Comparison of ENCODE assay signal across 9 mouse cellular contexts in genomic region chr10:81016645-81017044, GRCm38 (mm10). TPM values are rescaled to one million over a fixed set of nuclear protein-coding genes. Genes with fewer than 3 reads are reported as not detected.
DNase-seq lines count a peak whose midpoint lies in the region; ATAC-seq and TF ChIP-seq lines count a peak whose summit lies in the region.
"Had no signal": no experiment of that assay in that cellular context is flagged by ENCODE, and none has a peak within 500 bp of the region (broad histone marks: within the 10 kb centered on the region; RNA-seq: fewer than 3 reads in every experiment).

No protein-coding gene starts in this region.

- H3K4me1 ChIP-seq in kidney, embryonic 16.5 days (ENCODE audit: insufficient read depth, low read length) = peaks cover 8% of the 10 kb centered on the region; the same call in 1 of the 2 replicates
- H3K4me1 ChIP-seq in liver, adult 2 months (ENCODE audit: control insufficient read depth, insufficient read depth, low read length) = 0 out of 2 replicates have a peak, but pooled peaks cover 3% of the 10 kb centered on the region

- TF ChIP-seq CTCF in liver, adult 2 months (IDR thresholded peaks at IDR 0.05; ENCODE audit: low read depth, low read length) = peak; percentile 86

- TF ChIP-seq POLR2A in liver, adult 2 months (IDR thresholded peaks at IDR 0.05; ENCODE audit: extremely low read depth, insufficient read depth, low read length) = no peak

- H3K36me3 ChIP-seq in kidney, embryonic 16.5 days (ENCODE audit: insufficient read depth, low read length) = no peaks in the 10 kb centered on the region
- no peaks in the 10 kb centered on the region for H3K36me3 ChIP-seq in liver, adult 2 months (ENCODE audit: control insufficient read depth, insufficient read depth, low read length)
- H3K36me3 ChIP-seq: liver, embryonic 15.5 days had no signal

- 10% methylated on average over 7 of the region's 7 CpGs for WGBS in kidney, embryonic 16.5 days
- WGBS in liver, adult 2 months = 10% methylated on average over 7 of the region's 7 CpGs

- no peak overlapping the region for H3K9ac ChIP-seq in kidney, embryonic 16.5 days (replicated peaks; ENCODE audit: low read length)
- no peak overlapping the region for H3K9ac ChIP-seq in liver, adult 2 months (ENCODE audit: low read depth, low read length)
- H3K9ac ChIP-seq: liver, embryonic 15.5 days had no signal

- H3K27me3 ChIP-seq in kidney, embryonic 16.5 days (ENCODE audit: insufficient read depth, low read length) = 0 out of 2 replicates have a peak, but pooled peaks cover 6% of the 10 kb centered on the region
- no peaks in the 10 kb centered on the region for H3K27me3 ChIP-seq in liver, adult 2 months (ENCODE audit: control insufficient read depth, insufficient read depth, low read length)

- H3K9me3 ChIP-seq in kidney, embryonic 16.5 days (ENCODE audit: low read length) = no peaks in the 10 kb centered on the region
- H3K9me3 ChIP-seq: liver, embryonic 15.5 days had no signal

- no peak overlapping the region for H3K4me2 ChIP-seq in kidney, embryonic 16.5 days (replicated peaks; ENCODE audit: low read depth, low read length)
- H3K4me2 ChIP-seq: liver, embryonic 15.5 days had no signal

- no peak for ATAC-seq in kidney, embryonic 16.5 days (ENCODE audit: low FRiP score, low TSS enrichment)
- ATAC-seq in activated CD4-positive, CD25-positive, alpha-beta regulatory T cell, adult 4 months = peak; percentile 34
- ATAC-seq in megakaryocyte-erythroid progenitor cell, adult 5-6 weeks (replicated peaks; ENCODE audit: low FRiP score, low TSS enrichment, poor library complexity, severe bottlenecking) = no peak

- H3K4me3 ChIP-seq in kidney, embryonic 16.5 days (ENCODE audit: low read length) = no peak overlapping the region
- no peak overlapping the region for H3K4me3 ChIP-seq in liver, adult 2 months (ENCODE audit: insufficient read depth, low read depth, low read length)
- H3K4me3 ChIP-seq: liver, embryonic 15.5 days had no signal

- H3K27ac ChIP-seq in kidney, embryonic 16.5 days (ENCODE audit: low read length) = no peak overlapping the region
- no peak overlapping the region for H3K27ac ChIP-seq in liver, adult 2 months (replicated peaks; ENCODE audit: insufficient read depth, low read depth, low read length)
- H3K27ac ChIP-seq: liver, embryonic 15.5 days had no signal

- DNase-seq in kidney, adult 11 months = peak; percentile 34
- DNase-seq in CD4-positive, CD25-positive, alpha-beta regulatory T cell, adult 2 months (ENCODE audit: low read depth, low spot score) = peak; percentile 86
- DNase-seq in embryo, embryonic 11.5 days (ENCODE audit: low read depth, low spot score) = peak; percentile 46
- peak; percentile 15 for DNase-seq in liver, adult 2 months (ENCODE audit: extremely low read depth, low read depth, low spot score)
- peak; percentile 45 to 80 for DNase-seq in spleen, adult 18-20 months

- H3K79me2 ChIP-seq in liver, adult 2 months (ENCODE audit: control insufficient read depth, insufficient read depth, low read length) = no peaks in the 10 kb centered on the region

RNA-seq across cellular contexts. Expression of gene Gng7, which starts 1.9 kb away (rescaled TPM):
- 6.6 and 6.7 TPM in 2 replicates for polyA plus RNA-seq in kidney, embryonic 16.5 days (2015; fragmentation: Nextera tagmentation; extraction: Ambion mirVana)
- not detected for polyA plus RNA-seq in activated CD4-positive, CD25-positive, alpha-beta regulatory T cell, adult 4 months (2017; shearing (Covaris generic))
- total RNA-seq in liver, adult 2 months (2014; rRNA removed) = 0.09 and 0.13 TPM in 2 replicates
- 0.65 TPM in 2 replicates for polyA plus RNA-seq in liver, adult 2 months (2012; rRNA removed)
- 1.5 and 3.6 TPM in 2 replicates for total RNA-seq in megakaryocyte-erythroid progenitor cell, adult 5-6 weeks (2014; fragmentation: Nextera tagmentation)
- 0.14 and 0.46 TPM in 2 replicates for total RNA-seq in megakaryocyte-erythroid progenitor cell, adult 5-6 weeks (2017)

RNA-seq across cellular contexts. Expression of gene Diras1, which starts 8.8 kb away (rescaled TPM):
- 0.11 and 0.41 TPM in 2 replicates for polyA plus RNA-seq in kidney, embryonic 16.5 days (2015; fragmentation: Nextera tagmentation; extraction: Ambion mirVana)
- polyA plus RNA-seq in activated CD4-positive, CD25-positive, alpha-beta regulatory T cell, adult 4 months (2017; shearing (Covaris generic)) = under 1 TPM in 1 of 2 experiments, not detected in 1; 0.11 TPM
- total RNA-seq in liver, adult 2 months (2014; rRNA removed) = 0.07 TPM in 1 of 2 replicates, not detected in the other
- polyA plus RNA-seq in liver, adult 2 months (2012; rRNA removed) = not detected in 2 replicates
- total RNA-seq in megakaryocyte-erythroid progenitor cell, adult 5-6 weeks (2014; fragmentation: Nextera tagmentation) = not detected in 2 replicates
- total RNA-seq in megakaryocyte-erythroid progenitor cell, adult 5-6 weeks (2017) = not detected in 2 replicates

RNA-seq across cellular contexts. Expression of gene Slc39a3, which starts 20.6 kb away (rescaled TPM):
- polyA plus RNA-seq in kidney, embryonic 16.5 days (2015; fragmentation: Nextera tagmentation; extraction: Ambion mirVana) = 19.6 and 19.9 TPM in 2 replicates
- polyA plus RNA-seq in activated CD4-positive, CD25-positive, alpha-beta regulatory T cell, adult 4 months (2017; shearing (Covaris generic)) = 1 to 10 TPM; 3.2 to 4.0 TPM
- total RNA-seq in liver, adult 2 months (2014; rRNA removed) = 6.1 and 6.9 TPM in 2 replicates
- polyA plus RNA-seq in liver, adult 2 months (2012; rRNA removed) = 13.2 and 14.1 TPM in 2 replicates
- 7.0 TPM in 2 replicates for total RNA-seq in megakaryocyte-erythroid progenitor cell, adult 5-6 weeks (2014; fragmentation: Nextera tagmentation)
- total RNA-seq in megakaryocyte-erythroid progenitor cell, adult 5-6 weeks (2017) = 3.4 and 7.2 TPM in 2 replicates

RNA-seq across cellular contexts. Expression of gene Sgta, which starts 43.3 kb away (rescaled TPM):
- 244 and 250 TPM in 2 replicates for polyA plus RNA-seq in kidney, embryonic 16.5 days (2015; fragmentation: Nextera tagmentation; extraction: Ambion mirVana)
- 10 to 100 TPM; 54.7 to 68.3 TPM for polyA plus RNA-seq in activated CD4-positive, CD25-positive, alpha-beta regulatory T cell, adult 4 months (2017; shearing (Covaris generic))
- total RNA-seq in liver, adult 2 months (2014; rRNA removed) = 43.9 and 53.8 TPM in 2 replicates
- 136 and 146 TPM in 2 replicates for polyA plus RNA-seq in liver, adult 2 months (2012; rRNA removed)
- 59.4 and 61.4 TPM in 2 replicates for total RNA-seq in megakaryocyte-erythroid progenitor cell, adult 5-6 weeks (2014; fragmentation: Nextera tagmentation)
- total RNA-seq in megakaryocyte-erythroid progenitor cell, adult 5-6 weeks (2017) = 34.2 and 41.6 TPM in 2 replicates

RNA-seq across cellular contexts. Expression of gene Thop1, which starts 53.2 kb away (rescaled TPM):
- 69.6 and 70.0 TPM in 2 replicates for polyA plus RNA-seq in kidney, embryonic 16.5 days (2015; fragmentation: Nextera tagmentation; extraction: Ambion mirVana)
- 1 to 10 TPM; 2.8 to 4.5 TPM for polyA plus RNA-seq in activated CD4-positive, CD25-positive, alpha-beta regulatory T cell, adult 4 months (2017; shearing (Covaris generic))
- 7.4 and 9.3 TPM in 2 replicates for total RNA-seq in liver, adult 2 months (2014; rRNA removed)
- 12.0 and 13.1 TPM in 2 replicates for polyA plus RNA-seq in liver, adult 2 months (2012; rRNA removed)
- 40.7 and 52.0 TPM in 2 replicates for total RNA-seq in megakaryocyte-erythroid progenitor cell, adult 5-6 weeks (2014; fragmentation: Nextera tagmentation)
- 46.0 and 58.3 TPM in 2 replicates for total RNA-seq in megakaryocyte-erythroid progenitor cell, adult 5-6 weeks (2017)

Comparison
In these comparisons a context has a peak if more than half of its experiments do, and no peak if none do; other contexts are left out.
1. DNase-seq: peak in every context shown above with its lines; median percentile 86 in CD4-positive, CD25-positive, alpha-beta regulatory T cell, adult 2 months; 62 in spleen, adult 18-20 months; 46 in embryo, embryonic 11.5 days; 34 in kidney, adult 11 months; 15 in liver, adult 2 months.